Mouse (Mus musculus) cortical plate, adult 2 months (tissue): ENCODE data around the gene Ddx52. TPM values are rescaled to one million over a fixed set of nuclear protein-coding genes. Genes with fewer than 3 reads are reported as not detected.

Experiments
- H3K27ac ChIP-seq: fragments of 200-500 bp; 2 replicates; pipeline ENCODE4 v1.5.1; 2012; ENCODE audit warnings: low read length, control low read depth, inconsistent platforms; ENCODE audit not compliant: insufficient read depth
- H3K4me1 ChIP-seq: fragments of 200-500 bp; 2 replicates; pipeline ENCODE4 v1.6.1; 2011; ENCODE audit warnings: low read length; ENCODE audit not compliant: control insufficient read depth, insufficient read depth
- H3K4me3 ChIP-seq: fragments of 200-500 bp; 2 replicates; pipeline ENCODE4 v1.5.1; 2011; ENCODE audit warnings: mild to moderate bottlenecking, low read length, control low read depth; ENCODE audit not compliant: insufficient read depth
- CTCF ChIP-seq: fragments of 200-500 bp; IDR thresholded peaks from 2 replicates; pipeline ENCODE4 v1.5.1; 2011; ENCODE audit warnings: mild to moderate bottlenecking, control low read depth, low read length; ENCODE audit not compliant: insufficient read depth; ENCODE audit errors: extremely low read depth
- POLR2A ChIP-seq: fragments of 200-500 bp; IDR thresholded peaks from 2 replicates; pipeline ENCODE4 v1.6.1; 2011; ENCODE audit warnings: mild to moderate bottlenecking, low read length, control low read depth; ENCODE audit not compliant: insufficient read depth; ENCODE audit errors: extremely low read depth
- polyA plus RNA-seq: library from polyadenylated mRNA; depleted of rRNA; stranded (reverse); fragments of >200 nt; gene quantifications from 2 replicates; pipeline ENCODE4 v1.2.3, GENCODE M21; 2012

Gene Ddx52
- polyA plus RNA-seq, 1 experiment, result 12.3 TPM

- H3K4me3 ChIP-seq, result no peak overlapping the region
- TF ChIP-seq POLR2A (no peak), CTCF (no peak)
- no peak overlapping the region for H3K27ac ChIP-seq
- no peaks in the 10 kb centered on the region for H3K4me1 ChIP-seq
Measured at GRCm38 (mm10) chr11:83922600-83922999, 19.3 kb upstream of the Ddx52 start.

- TF ChIP-seq CTCF (peak; percentile 31; the same call in 1 of the 2 replicates), POLR2A (no peak)
- Histone ChIP-seq H3K4me3 (no peak overlapping the region), H3K27ac (no peak overlapping the region), H3K4me1 (no peaks in the 10 kb centered on the region)
Measured at GRCm38 (mm10) chr11:83927097-83927496, 14.8 kb upstream of the Ddx52 start.

- Histone ChIP-seq H3K4me3 (no peak overlapping the region), H3K4me1 (no peaks in the 10 kb centered on the region), H3K27ac (no peak overlapping the region)
- TF ChIP-seq CTCF (no peak), POLR2A (no peak)
Measured at GRCm38 (mm10) chr11:83932506-83933106, 9.3 kb upstream of the Ddx52 start.

- TF ChIP-seq CTCF (no peak), POLR2A (no peak)
- H3K27ac ChIP-seq, result no peak overlapping the region
- H3K4me1 ChIP-seq, result no peaks in the 10 kb centered on the region
- no peak overlapping the region for H3K4me3 ChIP-seq
Measured at GRCm38 (mm10) chr11:83933376-83933775, 8.5 kb upstream of the Ddx52 start.

GRCm38 (mm10) chr11:83935986-83936665 is 5.7 kb upstream of the Ddx52 start:
- Histone ChIP-seq H3K4me1 (no peaks in the 10 kb centered on the region), H3K27ac (no peak overlapping the region), H3K4me3 (no peak overlapping the region)
- TF ChIP-seq POLR2A (no peak), CTCF (peak; percentile 97)

- TF ChIP-seq POLR2A (no peak), CTCF (no peak)
- H3K4me3 ChIP-seq, result no peak overlapping the region
- H3K4me1 ChIP-seq, result no peaks in the 10 kb centered on the region; the same call in 1 of the 2 replicates
- H3K27ac ChIP-seq, result no peak overlapping the region
Measured at GRCm38 (mm10) chr11:83938556-83938955, 3.3 kb upstream of the Ddx52 start.

- H3K4me3 ChIP-seq, result no peak overlapping the region
- H3K4me1 ChIP-seq, result peaks cover 2% of the 10 kb centered on the region
- no peak overlapping the region for H3K27ac ChIP-seq
- TF ChIP-seq POLR2A, result no peak
- TF ChIP-seq CTCF, result no peak
Measured at GRCm38 (mm10) chr11:83956822-83957221, 15.0 kb downstream of the Ddx52 start.

- TF ChIP-seq CTCF (no peak), POLR2A (no peak)
- Histone ChIP-seq H3K27ac (no peak overlapping the region), H3K4me1 (peaks cover 5% of the 10 kb centered on the region; the same call in 1 of the 2 replicates), H3K4me3 (no peak overlapping the region)
Measured at GRCm38 (mm10) chr11:83961983-83962382, 20.1 kb downstream of the Ddx52 start.

- Histone ChIP-seq H3K27ac (peak within 1 kb of the TSS; percentile 40), H3K4me1 (peaks cover 5% of the 10 kb centered on the region; the same call in 1 of the 2 replicates), H3K4me3 (peak within 1 kb of the TSS; percentile 52)
- peak; percentile 65 for TF ChIP-seq POLR2A
- no peak for TF ChIP-seq CTCF
Measured at GRCm38 (mm10) chr11:83963991-83964921, 22.4 kb downstream of the Ddx52 start, which contains the start of gene Synrg. TSS of gene Synrg (plus strand) at chr11:83964428.
